Mouse (Mus musculus) CH12.LX (cell line): Measurements from ENCODE around the gene Treml4. TPM values are rescaled to one million over a fixed set of nuclear protein-coding genes. Genes with fewer than 3 reads are reported as not detected.
"Not testable (repeated sequence)": the region's sequence is repeated elsewhere in the genome, so short reads cannot be mapped to it uniquely, and the experiment has no call there.

ENCODE experiments used
- DNase-seq: peaks from one replicate; pipeline ENCODE4 v3.0.0-alpha.2; 2013; ENCODE audit errors: extremely low read depth
- H3K27ac ChIP-seq: 2 replicates; pipeline ENCODE4 v1.5.1; 2012; ENCODE audit warnings: low read depth, mild to moderate bottlenecking, control low read depth, moderate library complexity; ENCODE audit not compliant: insufficient read depth
- H3K27me3 ChIP-seq: replicated peaks from 2 replicates; pipeline ENCODE3; 2012; ENCODE audit warnings: inconsistent platforms
- H3K36me3 ChIP-seq, 2 experiments: replicated peaks in 1 of 2; 2 replicates each; pipeline versions ENCODE3 to v1.6.1; 2012; ENCODE audit warnings: inconsistent platforms in 1 of 2, low read length in 1 of 2, mild to moderate bottlenecking in 1 of 2, mixed read lengths in 1 of 2, moderate library complexity in 1 of 2; ENCODE audit not compliant: control insufficient read depth in 1 of 2, insufficient read depth in 1 of 2
- H3K4me1 ChIP-seq, 2 experiments: 2 replicates each; pipeline ENCODE4 v1.6.1; 2012; ENCODE audit warnings: inconsistent platforms in 1 of 2, moderate library complexity in 1 of 2; ENCODE audit not compliant: insufficient read depth in 2 of 2, control insufficient read depth in 1 of 2
- H3K4me2 ChIP-seq: 2 replicates; pipeline ENCODE4 v1.6.1; 2012; ENCODE audit warnings: low read depth, mild to moderate bottlenecking, control low read depth; ENCODE audit not compliant: poor library complexity, insufficient read depth, severe bottlenecking
- H3K4me3 ChIP-seq, 3 experiments: fragments of 150-350 bp in 1 of 3; sonication (generic) in 1 of 3; replicated peaks in 1 of 3; 2 replicates each; pipeline versions ENCODE3 to v1.5.1; 2011 to 2012; ENCODE audit warnings: low read depth in 2 of 3, low read length in 2 of 3, mild to moderate bottlenecking in 2 of 3, moderate library complexity in 2 of 3, control low read depth in 1 of 3, improper control_type of control experiment in 1 of 3, inconsistent platforms in 1 of 3, mixed read lengths in 1 of 3; ENCODE audit not compliant: poor library complexity in 1 of 3
- H3K79me2 ChIP-seq: replicated peaks from 2 replicates; pipeline ENCODE4 v1.6.1; 2012; ENCODE audit warnings: mild to moderate bottlenecking, moderate library complexity; ENCODE audit not compliant: control insufficient read depth, poor library complexity, insufficient read depth, severe bottlenecking; ENCODE audit errors: extremely low read depth
- H3K9ac ChIP-seq: 2 replicates; pipeline ENCODE4 v1.6.1; 2012; ENCODE audit warnings: low read depth, mild to moderate bottlenecking, control low read depth, moderate library complexity; ENCODE audit not compliant: insufficient read depth
- H3K9me3 ChIP-seq: replicated peaks from 2 replicates; pipeline ENCODE3; 2012; ENCODE audit warnings: low read length, inconsistent platforms, mixed read lengths
- ELF1 ChIP-seq: IDR thresholded peaks from 2 replicates; pipeline ENCODE4 v1.6.1; 2014; ENCODE audit warnings: low read depth, mild to moderate bottlenecking, inconsistent platforms, low read length, improper control_type of control experiment
- HCFC1 ChIP-seq: IDR thresholded peaks from 2 replicates; pipeline ENCODE4 v1.6.1; 2012; ENCODE audit warnings: low read depth, mild to moderate bottlenecking, inconsistent platforms, low read length, improper control_type of control experiment
- JUN ChIP-seq: IDR thresholded peaks from 2 replicates; pipeline ENCODE4 v1.6.1; 2011; ENCODE audit warnings: low read depth, mild to moderate bottlenecking, low read length, improper control_type of control experiment, moderate library complexity; ENCODE audit not compliant: insufficient read depth
- JUND ChIP-seq: conservative IDR thresholded peaks from 2 replicates; pipeline ENCODE4 v1.6.1; 2011; ENCODE audit warnings: low read depth, low read length, improper control_type of control experiment
- MAZ ChIP-seq: IDR thresholded peaks from 2 replicates; pipeline ENCODE4 v1.6.1; 2012; ENCODE audit warnings: low read depth, mild to moderate bottlenecking, inconsistent platforms, low read length, improper control_type of control experiment, moderate library complexity
- MEF2A ChIP-seq: IDR thresholded peaks from 2 replicates; pipeline ENCODE4 v1.6.1; 2014; ENCODE audit warnings: low read depth, mild to moderate bottlenecking, inconsistent platforms, low read length, improper control_type of control experiment, borderline replicate concordance
- MYC ChIP-seq: IDR thresholded peaks from 2 replicates; pipeline ENCODE4 v1.6.1; 2011; ENCODE audit warnings: low read depth, mild to moderate bottlenecking, improper control_type of control experiment, low read length
- NELFE ChIP-seq: IDR thresholded peaks from 2 replicates; pipeline ENCODE4 v1.6.1; 2011; ENCODE audit warnings: low read depth, low read length, improper control_type of control experiment
- NRF1 ChIP-seq: IDR thresholded peaks from 2 replicates; pipeline ENCODE4 v1.6.1; 2014; ENCODE audit warnings: low read depth, mild to moderate bottlenecking, inconsistent platforms, low read length, improper control_type of control experiment, moderate library complexity
- RCOR1 ChIP-seq: conservative IDR thresholded peaks from 2 replicates; pipeline ENCODE4 v1.6.1; 2012; ENCODE audit warnings: low read depth, mild to moderate bottlenecking, inconsistent platforms, low read length, improper control_type of control experiment
- TCF12 ChIP-seq: IDR thresholded peaks from 2 replicates; pipeline ENCODE4 v1.6.1; 2014; ENCODE audit warnings: low read depth, mild to moderate bottlenecking, inconsistent platforms, low read length, improper control_type of control experiment
- USF1 ChIP-seq: IDR thresholded peaks from 2 replicates; pipeline ENCODE4 v1.6.1; 2014; ENCODE audit warnings: low read depth, mild to moderate bottlenecking, inconsistent platforms, low read length, improper control_type of control experiment
- ZKSCAN1 ChIP-seq: IDR thresholded peaks from 2 replicates; pipeline ENCODE4 v1.6.1; 2012; ENCODE audit warnings: low read depth, inconsistent platforms, low read length, improper control_type of control experiment, borderline replicate concordance
- ZNF384 ChIP-seq: IDR thresholded peaks from 2 replicates; pipeline ENCODE4 v1.6.1; 2012; ENCODE audit warnings: low read depth, low read length, improper control_type of control experiment, inconsistent platforms
- dilution Hi-C: fragments of 300-500 bp; cut with MboI; formaldehyde crosslinking; loops from 2 replicates; pipeline ENCODE4 v1.14.3; 2020; ENCODE audit warnings: low sequenced_read_pairs; ENCODE audit not compliant: extremely low pct_unique_long_range_greater_than_20kb, extremely low pct_ligation_motif_present
- in situ Hi-C: fragments of 300-500 bp; cut with MboI; formaldehyde crosslinking; loops from 3 replicates; pipeline ENCODE4 v1.14.3; 2019; ENCODE audit warnings: low sequenced_read_pairs, low pct_ligation_motif_present, low pct_unique_long_range_greater_than_20kb, mixed read lengths
- polyA plus RNA-seq: library from polyadenylated mRNA; unstranded; fragments of >175 nt; gene quantifications from 2 replicates; pipeline ENCODE4 v1.2.1, GENCODE M21; 2012; ENCODE audit warnings: low read depth; ENCODE audit not compliant: insufficient read length
- total RNA-seq, 2 experiments: library from RNA; depleted of rRNA; stranded (reverse); fragments of 300-350 nt in 1 of 2; fragments of >200 nt in 1 of 2; gene quantifications; 2 replicates each; pipeline ENCODE4 v1.2.3; 2012 to 2014

The Treml4 gene
- total and polyA plus RNA-seq, 3 experiments, result 0.13 to 1.1 (median 0.55) TPM

DNA sequence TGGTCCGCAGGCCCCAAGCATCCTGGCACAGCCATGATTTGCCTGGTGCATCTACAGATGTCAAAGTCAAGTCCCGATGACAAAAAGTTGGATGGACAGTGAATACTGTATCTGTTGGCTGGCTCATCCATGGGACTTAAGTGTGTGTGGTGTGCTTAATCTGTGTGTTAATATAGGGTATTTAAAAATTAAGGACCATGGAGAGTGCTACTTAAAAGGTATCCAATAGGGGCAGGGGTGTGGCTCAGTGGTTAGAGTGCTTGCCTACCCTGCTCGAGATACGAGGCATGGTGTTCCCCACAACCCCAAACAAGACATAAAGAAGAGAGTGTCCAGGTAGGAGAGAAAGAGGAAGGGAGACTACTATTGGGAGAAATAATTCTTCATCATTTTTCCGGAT, 37.7 kb downstream of the Treml4 start:
- DNase-seq, result no peak
- Histone ChIP-seq H3K27ac (no peak overlapping the region), H3K27me3 (no peaks in the 10 kb centered on the region), H3K36me3 (peaks cover 0 to 27% of the 10 kb centered on the region in 2 experiments), H3K9me3 (no peaks in the 10 kb centered on the region), H3K9ac (no peak overlapping the region), H3K79me2 (no peaks in the 10 kb centered on the region), H3K4me2 (no peak overlapping the region), H3K4me1 (peaks cover 15 to 44% of the 10 kb centered on the region in 2 experiments), H3K4me3 (no peak overlapping the region)
- dilution Hi-C loops, result no loop called here
- TF ChIP-seq JUND, result no peak
- in situ Hi-C loops, result no loop called here

DNA sequence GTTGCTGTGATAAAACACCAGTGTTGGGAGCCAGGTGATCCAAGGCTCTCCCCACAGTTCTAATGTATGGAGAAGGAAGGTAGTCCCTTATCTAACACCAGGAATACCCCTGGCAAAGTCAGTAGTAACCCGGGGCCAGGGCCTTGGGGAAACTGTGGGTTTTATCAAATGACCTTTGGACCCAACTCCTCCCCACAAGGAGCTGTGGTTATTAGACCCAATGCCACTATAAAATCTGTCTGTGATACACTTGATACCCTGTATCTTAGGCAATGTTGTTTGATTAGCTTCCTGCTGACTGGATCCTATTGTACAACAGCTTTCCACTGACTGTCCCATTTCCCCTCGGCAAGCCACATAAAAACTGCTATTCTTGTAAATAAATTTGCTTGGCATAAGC, 48.0 kb downstream of the Treml4 start:
- Histone ChIP-seq H3K36me3 (peaks cover 0 to 32% of the 10 kb centered on the region in 2 experiments), H3K4me3 (no peak overlapping the region), H3K9me3 (no peaks in the 10 kb centered on the region), H3K27me3 (no peaks in the 10 kb centered on the region), H3K27ac (no peak overlapping the region), H3K4me2 (no peak overlapping the region), H3K9ac (no peak overlapping the region), H3K4me1 (peaks cover 0 to 12% of the 10 kb centered on the region in 2 experiments; a peak in 2 of 4 replicates), H3K79me2 (no peaks in the 10 kb centered on the region)
- in situ Hi-C loops, result no loop called here
- DNase-seq, result no peak
- dilution Hi-C loops, result no loop called here
- TF ChIP-seq MAZ, result no peak
- TF ChIP-seq MYC, result no peak
- TF ChIP-seq MEF2A, result no peak
- TF ChIP-seq JUN, result no peak
- no peak for TF ChIP-seq ZNF384
- no peak for TF ChIP-seq ZKSCAN1
- no peak for TF ChIP-seq TCF12
- no peak for TF ChIP-seq RCOR1
- no peak for TF ChIP-seq NRF1
- no peak for TF ChIP-seq USF1
- no peak for TF ChIP-seq HCFC1
- TF ChIP-seq NELFE, result no peak
- no peak for TF ChIP-seq ELF1

DNA sequence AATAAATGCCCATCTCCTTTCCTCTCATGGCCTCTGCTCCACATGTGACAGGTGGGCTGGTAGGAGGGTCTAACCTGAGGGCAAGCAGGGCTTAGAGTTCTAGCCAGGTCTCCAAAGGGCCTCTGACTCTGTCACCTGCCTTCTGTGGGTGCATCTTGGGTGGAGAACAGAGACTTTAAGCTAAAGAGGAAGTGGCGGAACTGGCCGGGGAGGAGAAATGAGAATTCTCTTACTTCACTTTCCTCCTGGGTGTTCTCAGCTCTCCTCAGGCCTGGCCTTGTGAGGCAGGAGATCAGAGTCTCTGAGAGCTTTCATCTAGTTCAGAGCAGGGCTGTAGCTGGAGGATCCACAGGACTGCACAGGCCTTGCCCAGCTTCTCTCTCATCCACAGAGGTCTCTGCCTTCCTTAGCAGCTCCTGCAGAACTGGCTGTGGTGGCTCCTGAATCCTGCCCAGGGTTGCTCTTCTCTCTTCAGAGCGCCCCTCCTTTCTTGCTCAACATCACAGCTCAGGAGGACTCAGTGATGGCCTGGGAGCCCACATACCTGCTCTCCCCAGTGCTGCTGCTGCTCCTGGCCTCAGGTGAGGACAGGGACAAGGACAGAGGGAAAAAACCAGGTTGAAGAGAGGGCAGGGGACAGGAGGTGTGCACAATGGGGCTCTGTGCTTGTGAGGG, 51.9 kb downstream of the Treml4 start, which contains the start of gene B430306N03Rik:
Gene B430306N03Rik, plus strand, starts transcription at position 237 of the 675 bp plus-strand sequence.
- H3K36me3 ChIP-seq, H3K79me2 ChIP-seq, H3K4me3 ChIP-seq, dilution Hi-C loops, in situ Hi-C loops, H3K9ac ChIP-seq, H3K4me2 ChIP-seq, H3K9me3 ChIP-seq, H3K27ac ChIP-seq, H3K27me3 ChIP-seq: not testable (repeated sequence)
- DNase-seq, result peak; percentile 47
- peaks cover 0 to 31% of the 10 kb centered on the region in 2 experiments; a peak in 2 of 4 replicates for H3K4me1 ChIP-seq
